Mouse (Mus musculus) cerebellum, adult (tissue): ENCODE results near the gene Dnajc5g.

Experiments used
- ATAC-seq: cut with Nextera tagmentation; 2 replicates; pipeline ENCODE4 v1.9.2; 2017; ENCODE audit warnings: mild to moderate bottlenecking, moderate library complexity, mixed read lengths; ENCODE audit not compliant: insufficient number of reproducible peaks, low FRiP score, low TSS enrichment

Dnajc5g gene

DNA sequence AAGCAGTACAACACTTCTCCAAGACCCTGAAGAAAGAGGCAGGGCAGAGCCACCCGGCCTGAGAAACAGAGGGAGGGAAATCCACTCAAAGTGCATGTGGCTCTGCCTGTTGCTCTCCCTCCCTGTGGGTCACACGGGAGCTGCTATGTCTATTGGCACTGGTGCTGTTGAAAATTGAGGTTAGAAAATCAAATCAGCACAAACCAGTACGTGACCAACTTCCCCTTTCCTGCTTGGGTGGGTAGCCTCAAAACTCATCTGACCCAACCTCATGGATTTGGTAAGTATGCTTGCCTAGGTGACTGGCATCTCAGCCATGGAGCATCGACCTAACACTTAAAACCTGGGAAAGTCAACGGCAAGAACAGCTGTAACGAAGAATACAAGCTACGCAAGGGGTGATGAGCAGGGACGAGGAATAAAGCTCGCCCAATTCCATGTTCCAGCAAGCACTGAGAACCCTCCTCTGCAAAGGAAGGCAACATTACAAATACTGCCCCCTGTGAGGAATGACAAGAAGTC lies at the start of gene Dnajc5g:
Dnajc5g (plus strand) TSS at position 472 of the 522 bp plus-strand sequence.
- no peak for ATAC-seq

DNA sequence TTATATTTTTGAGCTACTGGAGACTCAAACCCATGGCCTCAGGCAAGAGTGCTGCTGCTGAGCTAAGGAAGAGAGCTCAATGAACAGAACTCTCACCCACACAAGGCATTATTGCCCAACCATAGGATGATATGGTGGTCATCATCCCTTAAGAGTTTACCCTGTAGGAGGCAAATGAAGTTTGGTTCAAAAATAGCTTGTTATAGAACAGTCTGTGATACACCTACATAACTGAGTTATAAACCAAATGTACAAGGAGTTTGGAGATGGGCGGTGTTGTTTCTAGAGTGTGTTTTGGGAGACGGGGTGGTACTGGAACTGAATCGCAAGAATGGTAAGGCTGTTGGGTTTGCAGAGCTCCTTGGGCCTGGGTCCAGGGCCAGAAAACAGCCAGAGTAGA lies 36.3 kb upstream of the Dnajc5g start:
- no peak for ATAC-seq

DNA sequence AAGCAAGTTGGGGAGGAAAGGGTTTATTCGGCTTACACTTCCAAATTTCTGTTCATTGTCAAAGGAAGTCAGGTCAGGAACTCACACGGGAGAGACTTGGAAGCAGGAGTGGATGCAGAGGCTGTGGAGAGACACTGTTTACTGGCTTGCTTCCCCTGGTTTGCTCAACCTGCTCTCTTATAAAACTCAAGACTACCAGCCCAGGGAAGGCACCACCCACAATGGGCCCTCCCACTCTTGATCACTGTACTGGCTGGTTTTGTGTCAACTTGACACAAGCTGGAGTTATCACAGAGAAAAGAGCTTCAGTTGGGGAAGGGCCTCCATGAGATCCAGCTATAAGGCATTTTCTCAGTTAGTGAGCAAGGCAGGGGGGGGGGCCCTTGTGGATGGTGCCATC lies 35.0 kb upstream of the Dnajc5g start:
- ATAC-seq, result no peak

DNA sequence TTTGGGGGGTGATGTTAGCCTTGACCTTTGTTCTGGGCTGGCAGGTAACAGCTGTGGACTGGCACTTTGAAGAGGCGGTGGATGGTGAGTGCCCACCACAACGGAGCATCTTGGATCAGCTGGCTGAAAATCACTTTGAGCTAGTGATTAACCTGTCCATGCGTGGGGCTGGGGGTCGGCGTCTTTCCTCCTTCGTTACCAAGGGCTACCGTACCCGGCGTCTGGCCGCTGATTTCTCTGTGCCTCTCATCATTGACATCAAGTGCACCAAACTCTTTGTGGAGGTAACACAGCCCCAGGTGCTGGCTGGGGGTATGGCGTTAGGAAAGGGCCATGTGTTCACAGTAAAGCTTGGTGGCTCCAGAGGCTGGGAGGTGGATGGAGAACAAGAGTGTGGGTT lies 34.3 kb upstream of the Dnajc5g start:
- ATAC-seq, result no peak

DNA sequence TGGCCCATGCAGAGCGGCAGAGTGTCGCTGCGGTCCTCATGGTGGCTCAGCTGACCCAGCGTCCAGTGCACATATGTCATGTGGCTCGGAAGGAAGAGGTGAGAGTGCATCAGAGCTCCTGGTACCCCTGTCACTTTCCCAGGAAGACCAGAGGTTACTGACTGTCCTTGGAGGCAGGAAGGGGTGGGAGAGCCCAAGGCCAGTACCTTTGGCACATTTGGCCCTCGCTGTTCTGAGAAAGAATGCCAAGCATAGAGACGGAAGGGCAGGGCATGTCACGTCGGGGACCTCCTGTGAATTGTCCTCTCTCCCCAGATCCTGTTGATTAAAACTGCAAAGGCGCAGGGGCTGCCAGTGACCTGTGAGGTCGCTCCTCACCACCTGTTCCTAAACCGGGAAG lies 32.9 kb upstream of the Dnajc5g start:
- ATAC-seq, result no peak

DNA sequence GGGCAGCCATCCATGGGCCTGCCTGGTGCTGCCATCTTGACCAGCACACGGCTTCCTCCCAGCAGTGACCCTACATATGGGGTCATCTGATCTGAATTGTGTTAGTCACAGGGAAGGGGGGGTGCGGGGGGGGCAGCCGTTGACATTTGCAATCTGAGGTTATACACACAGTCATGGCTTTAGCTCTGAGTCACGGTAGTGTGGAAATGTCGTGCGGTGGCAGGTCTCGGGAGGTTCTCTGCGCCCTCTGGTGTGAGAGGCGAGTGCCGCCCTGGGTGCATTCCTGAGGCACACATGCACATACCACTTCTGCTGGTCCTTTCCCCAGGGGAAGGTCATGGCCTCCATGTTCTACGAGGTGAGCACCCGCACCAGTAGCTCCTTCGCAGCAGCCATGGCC lies 29.7 kb upstream of the Dnajc5g start:
- no peak for ATAC-seq

DNA sequence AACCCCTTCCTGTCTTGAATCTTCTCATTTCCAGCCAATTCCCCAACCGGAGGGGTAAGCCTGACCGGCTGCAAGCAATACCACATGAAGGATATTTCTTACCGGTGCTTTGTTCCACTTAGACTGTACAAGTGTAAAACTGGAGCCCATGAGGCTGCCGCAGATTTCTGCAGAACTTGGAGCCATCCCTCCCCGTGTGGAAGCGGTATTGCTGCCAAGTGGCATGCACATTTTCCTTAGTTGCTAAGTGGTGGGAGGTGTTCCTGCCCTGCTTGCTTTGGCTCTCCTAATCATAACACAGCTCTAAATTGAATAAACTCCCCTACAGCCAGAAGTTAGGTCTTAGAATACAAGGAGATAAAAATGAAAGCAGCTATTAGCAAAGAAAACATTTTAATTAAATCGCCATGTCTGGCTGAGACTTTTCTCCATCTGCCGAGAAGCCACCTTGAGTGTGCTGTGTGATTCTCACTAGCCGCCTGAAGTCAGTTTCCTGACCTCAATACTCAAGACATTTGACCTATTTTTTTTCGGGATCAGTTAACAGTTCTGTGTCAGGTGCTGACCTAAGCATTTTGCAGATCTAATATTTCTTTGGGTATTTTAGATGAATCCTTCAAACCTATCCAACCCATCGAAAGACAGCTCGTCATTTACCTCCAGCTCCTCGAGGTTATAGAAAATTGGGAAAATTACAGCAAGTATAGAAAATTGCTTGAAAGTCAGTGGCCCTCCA lies 25.9 kb upstream of the Dnajc5g start:
- ATAC-seq, result no peak

DNA sequence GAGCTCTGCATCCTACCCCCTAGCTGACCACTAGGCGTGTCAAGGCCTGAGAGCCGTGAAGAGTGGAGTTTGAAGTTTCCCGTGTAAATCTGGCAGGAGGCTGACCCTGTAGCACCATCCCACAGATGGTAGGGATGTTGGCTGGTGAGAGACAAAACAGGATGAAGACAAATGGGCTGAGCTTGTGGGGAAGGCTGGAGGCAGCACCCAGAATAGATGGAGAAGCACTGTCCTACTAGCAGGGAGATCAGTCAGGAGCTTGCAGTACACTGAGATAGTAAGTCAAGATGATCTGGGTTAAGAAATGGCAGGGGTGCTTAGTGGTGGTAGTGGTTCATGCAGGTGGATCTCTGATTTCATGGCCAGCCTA lies 25.3 kb upstream of the Dnajc5g start:
- ATAC-seq, result no peak

DNA sequence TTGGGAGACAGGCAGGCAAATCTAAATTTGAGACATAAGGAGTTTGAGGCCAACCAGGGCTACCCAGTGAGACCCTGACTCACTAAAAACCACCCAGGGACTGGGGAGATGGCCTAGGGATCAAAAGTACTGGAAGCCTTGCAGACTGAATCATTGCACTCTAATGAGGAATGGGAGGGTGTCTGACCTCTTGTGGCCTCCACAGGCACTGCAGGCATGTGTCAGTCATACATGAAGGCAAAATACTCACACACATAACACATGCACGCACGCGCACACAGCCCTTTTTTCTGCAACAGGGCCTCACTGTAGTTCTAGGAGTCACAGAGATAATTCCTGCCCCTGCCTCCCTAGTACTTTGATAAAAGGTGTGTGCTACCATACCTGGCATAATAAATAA lies 24.7 kb upstream of the Dnajc5g start:
- no peak for ATAC-seq

DNA sequence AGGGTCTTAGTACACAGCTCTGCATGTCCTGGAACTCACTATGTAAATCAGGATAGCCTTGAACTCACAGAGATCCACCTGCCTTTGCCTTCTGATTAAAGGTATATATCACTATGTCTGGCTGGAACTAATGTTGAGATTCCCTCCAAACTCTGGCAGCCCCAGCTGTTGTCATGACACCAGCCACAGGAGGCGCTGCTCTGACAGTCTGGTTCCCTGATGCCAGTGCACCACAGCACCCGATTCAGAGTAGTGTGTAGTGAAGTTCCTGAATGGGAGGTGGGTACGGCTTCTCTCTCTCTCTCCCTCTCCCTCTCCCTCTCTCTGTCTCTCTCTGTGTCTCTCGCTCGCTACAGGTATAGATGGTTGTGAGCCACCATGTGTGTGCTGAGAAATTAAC lies 23.7 kb upstream of the Dnajc5g start:
- no peak for ATAC-seq

DNA sequence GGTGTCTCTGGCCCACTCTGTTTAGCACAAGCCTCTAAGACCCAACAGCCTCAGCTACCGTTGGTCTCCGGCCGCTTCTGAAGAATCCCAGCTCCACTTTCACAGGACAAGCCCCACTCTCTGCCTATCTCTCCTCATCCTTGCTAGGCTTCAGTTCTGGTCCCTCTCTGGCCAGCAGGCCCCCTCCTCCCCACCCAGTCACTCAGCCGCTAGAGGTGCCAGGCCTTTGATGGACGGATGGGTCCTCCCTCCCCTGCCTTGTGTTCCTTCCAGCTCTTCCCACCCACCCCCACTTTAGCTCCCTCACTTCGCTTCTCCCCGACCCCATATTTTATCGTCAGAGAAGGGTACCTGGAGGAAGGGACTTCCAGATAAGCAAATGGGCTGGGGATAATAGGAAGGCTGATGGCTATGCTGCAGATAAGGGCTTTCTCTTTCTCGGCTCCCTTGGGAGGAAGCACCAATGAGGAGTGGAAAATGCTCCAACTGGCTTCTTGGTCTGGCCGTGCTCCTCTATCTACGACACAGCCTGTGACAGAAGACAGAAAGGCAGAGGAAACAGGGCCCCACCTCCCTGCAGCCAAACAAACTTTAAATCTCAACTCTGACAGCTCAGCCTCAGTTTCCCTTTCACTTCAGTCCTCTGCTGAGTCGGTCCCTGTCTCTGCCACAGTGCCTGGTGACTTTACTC lies 23.0 kb upstream of the Dnajc5g start:
- no peak for ATAC-seq

DNA sequence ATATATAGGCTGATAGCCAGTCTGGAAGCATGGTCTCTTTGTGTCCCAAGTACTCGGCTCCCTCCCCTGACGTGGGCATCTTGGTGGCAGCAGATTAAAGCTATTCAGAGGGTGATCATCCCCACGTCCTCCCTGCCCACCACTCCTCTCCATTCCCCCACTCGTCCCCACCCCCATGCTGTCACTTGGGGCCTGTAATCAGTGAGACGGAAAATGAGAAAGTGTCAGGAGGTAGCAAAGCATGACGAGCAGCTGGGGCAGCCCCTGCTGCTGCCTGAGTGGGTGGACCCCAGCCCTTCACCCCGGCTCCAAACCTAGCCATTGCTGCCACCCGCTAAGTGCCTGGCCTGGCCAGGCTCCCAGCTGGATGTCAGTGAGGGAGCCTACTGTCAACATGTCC lies 22.1 kb upstream of the Dnajc5g start:
- no peak for ATAC-seq

DNA sequence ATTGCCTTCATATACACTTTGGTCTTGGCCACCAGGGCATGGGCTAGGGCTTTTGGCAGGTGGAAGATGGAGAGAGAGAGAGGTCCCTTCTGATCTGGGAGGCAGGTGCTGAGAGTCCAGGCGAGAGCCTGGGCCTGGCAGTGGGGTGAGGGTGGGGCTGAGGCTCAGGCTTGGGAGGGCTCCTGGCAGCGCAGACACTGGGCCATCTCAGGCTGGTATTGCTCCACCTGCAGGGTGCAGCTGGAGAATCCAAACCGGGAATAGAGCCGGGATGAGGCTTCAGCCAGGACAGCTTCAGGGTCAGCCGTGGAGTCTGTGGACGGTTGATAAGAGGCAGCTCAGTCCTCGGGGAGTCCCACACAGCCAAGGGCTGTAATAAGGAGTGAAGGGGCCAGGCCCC lies 19.5 kb upstream of the Dnajc5g start:
- no peak for ATAC-seq

DNA sequence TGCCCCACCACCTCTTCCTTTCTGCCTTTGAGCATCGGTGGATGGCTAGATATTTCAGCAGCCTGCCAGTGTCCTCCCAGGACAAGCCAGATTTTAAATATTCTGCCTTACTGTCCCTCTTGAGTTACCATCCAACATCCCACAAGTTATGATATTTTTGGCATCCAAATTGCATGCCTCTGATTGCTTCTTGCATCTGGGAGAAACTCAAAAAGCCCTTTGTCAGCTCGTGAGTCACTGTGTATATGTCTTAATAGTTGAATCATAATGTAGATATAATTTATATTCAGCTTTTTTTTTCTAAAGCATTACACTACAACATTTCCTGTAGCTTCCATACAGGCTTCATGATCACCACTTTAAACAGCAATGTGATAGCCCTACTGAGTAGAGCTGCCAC lies 19.0 kb upstream of the Dnajc5g start:
- no peak for ATAC-seq

DNA sequence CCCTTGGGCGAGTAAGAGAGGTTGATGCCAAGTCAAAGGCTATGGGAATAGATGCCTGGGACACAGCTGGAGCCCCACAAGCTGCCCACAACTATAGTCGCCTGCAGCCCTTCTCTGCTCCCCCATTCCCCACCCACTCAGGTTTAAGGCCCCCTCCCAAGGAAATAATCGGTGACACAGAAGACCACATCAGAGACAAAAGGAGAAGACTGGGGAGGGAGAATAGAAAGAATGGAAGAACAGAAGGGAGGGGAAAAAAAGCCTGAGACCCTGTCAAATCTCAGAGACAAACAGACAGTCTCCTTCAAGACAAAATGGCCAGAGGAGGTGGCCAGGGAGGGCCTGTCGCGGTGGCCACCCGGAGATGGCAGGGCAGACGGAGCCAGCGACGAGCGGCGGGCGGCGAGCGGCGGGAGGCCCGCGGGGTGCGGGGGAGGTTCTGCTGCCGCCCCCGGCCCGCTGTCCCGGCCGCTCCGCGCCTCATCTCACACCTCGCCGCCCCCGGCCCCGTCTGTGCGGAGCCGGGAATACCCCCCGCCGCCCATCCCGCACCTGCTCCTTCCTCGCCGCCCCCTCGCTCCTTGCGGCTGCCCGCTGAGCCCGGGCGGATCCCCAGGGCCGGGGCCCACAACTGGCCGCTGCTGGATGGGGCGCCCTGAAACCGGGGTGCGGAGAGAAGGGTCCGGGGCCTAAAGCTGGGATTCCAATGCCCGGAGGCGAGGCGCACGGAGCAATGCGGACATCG lies 13.7 kb upstream of the Dnajc5g start:
- ATAC-seq, result no peak

DNA sequence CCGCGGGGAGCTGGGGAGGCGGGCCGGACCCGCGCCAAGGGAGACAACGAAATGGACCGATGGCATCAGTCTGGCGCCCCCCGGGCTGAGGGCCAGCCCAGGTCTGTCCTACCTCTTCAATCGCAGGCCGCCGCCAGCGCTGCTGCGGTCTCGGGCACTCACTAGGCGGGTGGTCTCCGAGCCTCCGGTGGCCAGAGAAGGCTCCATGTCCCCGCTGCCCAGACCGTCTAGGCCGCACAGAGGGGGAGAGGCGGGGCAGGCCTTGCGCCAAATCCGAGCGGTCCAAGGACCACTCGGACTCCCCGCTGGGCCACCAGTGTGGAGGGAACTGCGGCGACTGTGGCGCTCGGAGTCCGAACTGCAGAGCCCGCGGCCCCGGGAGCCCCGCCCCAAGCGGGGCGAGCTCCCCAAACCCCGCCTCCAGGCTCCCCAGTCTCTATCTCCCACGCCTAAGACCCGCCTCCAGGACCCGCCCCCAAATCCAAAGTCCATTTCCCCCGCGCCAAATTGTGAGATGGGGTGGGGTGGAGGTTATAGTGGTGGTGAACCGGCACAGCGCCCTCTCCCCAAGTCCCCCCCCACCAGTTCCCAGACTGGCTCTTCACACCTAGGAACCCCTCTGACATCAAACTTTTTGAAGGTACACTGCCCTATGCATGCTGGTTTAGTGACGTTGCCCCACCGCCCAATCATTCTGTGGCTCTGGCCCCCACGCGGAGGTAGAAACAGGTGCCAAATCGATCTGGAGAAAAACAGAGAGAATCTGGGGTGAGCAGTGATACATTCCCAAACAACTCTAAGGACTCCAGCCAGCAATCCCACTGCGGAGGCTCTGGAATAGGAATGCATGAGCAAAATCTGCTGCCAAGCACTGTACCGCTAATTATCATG lies 12.7 kb upstream of the Dnajc5g start:
- ATAC-seq, result no peak

DNA sequence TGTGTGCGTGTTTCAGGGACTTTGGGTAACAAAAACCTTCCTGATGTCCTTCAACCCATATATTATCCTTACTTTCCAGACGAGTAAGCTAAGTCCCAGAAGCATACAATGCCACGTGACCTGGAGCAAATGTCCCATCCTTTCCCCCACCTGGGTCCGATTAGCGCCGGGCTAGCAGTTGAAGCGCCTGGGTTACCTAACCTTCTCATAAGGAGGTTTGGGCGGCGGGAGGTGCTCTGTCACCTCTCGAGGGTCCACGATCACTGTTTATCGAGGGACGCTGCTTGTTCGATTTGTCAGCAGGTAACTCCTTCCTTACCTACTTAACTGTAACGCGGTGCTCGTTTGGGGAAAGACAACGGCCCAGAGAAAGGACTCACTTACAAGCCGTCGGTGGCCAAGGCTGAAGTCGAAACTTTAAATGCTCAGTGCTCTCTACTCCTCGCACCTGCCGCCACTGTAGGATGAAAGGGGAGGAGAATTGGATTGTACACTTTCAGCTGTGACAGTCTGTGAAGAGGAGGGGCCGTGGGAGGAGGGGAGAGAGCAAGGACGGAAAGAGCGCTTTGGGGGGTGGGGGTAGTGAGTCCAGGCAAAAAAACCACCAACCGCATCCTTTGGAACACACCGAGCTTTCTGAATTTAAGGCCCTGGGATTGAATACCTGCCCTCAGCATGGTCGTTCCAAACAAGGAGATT lies 11.8 kb upstream of the Dnajc5g start:
- ATAC-seq, result no peak

DNA sequence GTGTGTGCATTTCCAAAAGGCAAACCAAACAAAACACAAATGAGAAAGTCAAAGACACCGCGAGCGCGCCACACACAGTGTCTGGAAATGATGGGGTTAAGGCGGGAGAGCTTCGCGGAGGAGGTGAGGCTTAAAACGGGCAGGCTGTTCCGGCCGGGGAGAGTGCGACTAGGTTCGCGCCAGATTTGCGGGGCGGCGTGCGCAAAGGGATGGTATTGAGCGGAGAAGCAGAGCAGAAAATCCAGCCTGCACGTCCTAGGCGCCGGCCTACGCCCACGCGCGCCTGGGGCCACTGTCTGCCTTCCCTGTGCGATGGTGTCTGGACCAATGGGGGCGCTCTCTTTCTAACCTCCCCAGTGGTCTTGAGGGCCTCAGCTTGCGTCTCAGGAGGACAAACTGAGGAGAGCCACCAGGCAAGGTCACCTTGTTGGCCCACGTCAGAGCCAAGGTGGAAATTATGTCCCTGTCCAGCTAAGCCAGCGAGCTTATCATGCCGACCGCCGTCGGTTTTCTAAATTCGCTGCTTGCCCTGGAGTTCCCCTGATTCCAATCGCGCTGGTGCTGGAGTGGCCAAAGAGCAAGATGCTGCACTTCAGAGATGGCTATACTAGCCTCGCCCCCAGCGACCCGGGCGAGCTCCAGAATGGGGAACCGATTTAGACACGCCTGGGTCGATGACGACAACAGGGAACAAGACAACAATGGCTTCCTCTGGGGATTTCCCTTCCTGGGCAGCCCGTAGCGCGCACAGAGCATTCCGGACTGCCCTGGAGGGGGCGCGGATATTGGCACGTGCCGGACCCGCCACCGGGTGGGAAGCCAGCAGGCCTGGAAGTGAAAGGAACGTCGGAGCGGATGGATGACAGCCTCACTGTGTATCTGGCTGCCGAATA lies 11.0 kb upstream of the Dnajc5g start:
- ATAC-seq, result no peak
